Mouse (Mus musculus) gastrocnemius, postnatal 14 days (tissue): ENCODE measurements around the gene Ror2. TPM values are rescaled to one million over a fixed set of nuclear protein-coding genes. Genes with fewer than 3 reads are reported as not detected.

Experiments
- DNase-seq: peaks from one replicate; pipeline ENCODE4 v3.0.0; 2021; ENCODE audit warnings: mixed read lengths
- intact Hi-C: fragments of 180-260 bp; cut with DNase I; formaldehyde crosslinking; loops from one replicate; pipeline ENCODE4 v1.15.1; 2025; ENCODE audit warnings: low total_unique reads
- total RNA-seq, 2 experiments: library from RNA; stranded (reverse); gene quantifications; 2 replicates each; pipeline ENCODE4 v1.2.3; 2021

Gene Ror2
- total RNA-seq, 2 experiments from 2014 or later, result 2.4 to 2.5 TPM

DNA sequence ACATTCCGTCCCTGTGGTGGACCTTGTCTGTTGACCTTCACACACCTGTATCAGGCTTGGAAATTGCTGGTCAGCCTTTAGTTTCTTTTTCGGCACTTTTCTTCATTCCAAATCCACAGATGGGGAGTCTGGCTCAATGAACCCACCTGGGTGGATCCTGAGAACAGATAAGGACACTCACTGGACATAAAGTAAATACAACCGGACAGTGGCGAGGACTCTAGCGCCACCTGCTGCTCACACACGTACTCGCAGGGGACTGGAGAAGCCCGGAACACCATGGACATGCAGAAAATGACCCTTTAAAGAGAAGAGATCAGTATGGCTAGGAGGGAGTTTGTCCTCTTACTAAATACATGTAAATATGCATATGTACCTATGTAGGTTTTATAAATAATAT is 189.3 kb downstream of the Ror2 start:
- intact Hi-C loops, result loop anchor here (5.0 to 10.0 kb wide), 3 partner anchors 82 to 439 kb away; no protein-coding TSS in a partner anchor
- peak; percentile 70 for DNase-seq

DNA sequence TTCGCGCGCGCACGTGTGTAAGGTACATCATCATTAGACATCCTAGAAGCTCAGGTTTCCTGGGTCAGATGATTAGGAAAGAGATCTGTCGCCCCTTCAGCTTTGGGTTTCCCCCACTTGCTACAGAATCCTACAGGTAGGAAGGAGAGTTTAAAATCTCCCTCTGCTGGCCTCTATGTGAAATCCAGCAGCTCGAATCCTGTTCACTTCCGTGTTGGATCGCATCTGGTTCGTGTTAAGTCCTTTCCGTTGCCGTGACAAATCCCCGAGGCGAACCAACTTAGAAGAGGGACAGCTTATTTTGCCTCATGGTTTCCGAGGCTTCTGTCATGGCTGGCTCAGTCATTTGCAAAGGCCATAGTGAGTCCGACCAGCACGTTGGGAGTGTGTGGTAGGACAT is 190.7 kb downstream of the Ror2 start:
- DNase-seq, result no peak
- intact Hi-C loops, result loop anchor here (5.0 to 10.0 kb wide), 3 partner anchors 80 to 438 kb away; no protein-coding TSS in a partner anchor

DNA sequence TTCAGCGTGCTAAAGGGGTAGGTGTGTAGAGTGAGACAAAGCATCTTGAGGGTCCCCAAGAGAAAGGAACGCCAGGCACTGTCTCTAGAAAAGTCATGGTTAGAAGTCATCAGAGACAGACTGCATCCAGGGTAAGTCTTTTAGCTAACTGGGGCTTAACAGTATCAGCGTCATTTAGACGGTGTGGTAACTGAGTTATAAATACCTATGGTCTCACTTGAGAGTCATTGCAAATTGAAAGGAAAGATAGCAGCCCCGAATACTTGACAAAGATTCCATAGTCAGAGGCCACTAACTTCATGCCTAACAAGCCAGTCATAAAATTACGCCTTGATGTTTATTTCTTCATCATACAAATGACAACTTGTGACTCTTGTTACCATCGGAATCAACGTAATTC is 191.3 kb downstream of the Ror2 start:
- no peak for DNase-seq
- intact Hi-C loops, result loop anchor here (5.0 to 10.0 kb wide), 3 partner anchors 80 to 437 kb away; no protein-coding TSS in a partner anchor

DNA sequence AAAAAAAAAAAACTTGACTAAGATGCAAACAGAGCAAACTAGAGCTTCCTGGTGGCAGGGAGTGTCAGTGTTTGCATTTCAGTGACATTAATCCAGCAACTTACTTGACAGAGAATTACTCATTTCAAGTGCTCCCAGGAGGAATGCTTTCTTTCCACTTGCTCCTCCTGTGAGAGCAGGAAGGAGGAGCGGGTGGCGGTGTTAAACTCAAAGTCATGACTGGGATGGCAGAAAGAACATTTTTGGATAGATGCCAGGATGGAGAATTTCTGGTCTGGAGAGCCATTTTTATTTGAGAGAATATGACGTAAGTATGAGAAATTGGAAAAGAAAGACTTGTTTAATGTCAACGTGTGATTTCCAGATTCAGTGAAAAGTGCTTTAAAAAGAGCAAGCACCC is 192.5 kb downstream of the Ror2 start:
- intact Hi-C loops, result loop anchor here (10.0 kb wide), 1 partner anchor 79 kb away; no protein-coding TSS in a partner anchor
- no peak for DNase-seq

DNA sequence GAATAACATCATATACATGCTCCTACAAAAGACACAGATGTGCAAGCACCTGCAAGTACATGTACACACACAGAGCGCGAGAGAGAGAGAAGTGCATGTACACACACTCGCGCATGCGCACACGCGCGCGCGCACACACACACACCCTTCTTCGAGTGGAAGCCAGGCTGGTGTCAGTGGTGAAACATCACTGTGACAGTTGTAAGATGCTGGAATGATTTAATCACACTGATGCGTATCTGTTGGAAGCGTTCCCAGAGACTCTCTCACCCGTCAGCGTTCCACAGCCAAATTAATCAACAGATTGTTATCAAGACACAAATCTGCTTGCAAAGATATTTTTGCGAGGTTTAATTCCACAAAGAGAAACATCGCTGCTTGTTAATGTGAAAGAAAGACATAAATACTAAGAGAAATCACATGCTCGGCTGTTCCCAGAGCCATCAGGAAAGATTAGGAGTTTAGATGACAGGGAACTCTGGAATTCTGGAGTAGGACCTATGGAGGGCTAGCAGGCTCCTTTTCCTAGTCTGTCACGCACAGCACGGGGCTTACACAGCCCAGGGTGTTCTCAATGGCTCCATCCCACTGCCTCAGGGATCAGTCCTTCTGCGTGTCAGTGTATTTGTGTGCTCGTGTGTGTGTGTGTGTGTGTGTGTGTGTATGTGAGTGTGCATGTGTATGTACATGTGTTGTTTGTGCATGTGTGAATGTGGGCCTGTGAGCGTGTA is 199.2 kb downstream of the Ror2 start:
- intact Hi-C loops, result loop anchor here (10.0 kb wide), 1 partner anchor 92 kb away; no protein-coding TSS in a partner anchor
- DNase-seq, result no peak

DNA sequence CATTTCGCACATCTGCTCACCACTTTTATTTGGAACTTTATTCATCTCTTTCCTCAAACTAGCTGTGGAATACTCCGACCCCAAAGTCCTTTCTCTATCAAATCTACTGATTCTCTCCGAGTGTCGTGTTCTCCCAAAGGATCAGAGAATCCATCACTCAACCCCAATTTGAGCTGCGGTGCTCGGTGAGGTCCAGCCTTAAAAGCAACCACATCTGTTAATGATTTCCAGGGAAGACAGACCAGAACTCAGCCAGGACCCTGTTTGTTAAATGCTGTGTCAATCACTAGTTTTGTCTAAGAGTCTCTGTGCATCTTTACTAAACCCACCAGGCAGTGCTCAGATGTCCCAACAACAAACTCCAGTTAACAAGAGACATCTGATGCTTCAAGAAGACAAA is 204.1 kb downstream of the Ror2 start:
- intact Hi-C loops, result loop anchor here (10.0 kb wide), 1 partner anchor 87 kb away; no protein-coding TSS in a partner anchor
- DNase-seq, result no peak

DNA sequence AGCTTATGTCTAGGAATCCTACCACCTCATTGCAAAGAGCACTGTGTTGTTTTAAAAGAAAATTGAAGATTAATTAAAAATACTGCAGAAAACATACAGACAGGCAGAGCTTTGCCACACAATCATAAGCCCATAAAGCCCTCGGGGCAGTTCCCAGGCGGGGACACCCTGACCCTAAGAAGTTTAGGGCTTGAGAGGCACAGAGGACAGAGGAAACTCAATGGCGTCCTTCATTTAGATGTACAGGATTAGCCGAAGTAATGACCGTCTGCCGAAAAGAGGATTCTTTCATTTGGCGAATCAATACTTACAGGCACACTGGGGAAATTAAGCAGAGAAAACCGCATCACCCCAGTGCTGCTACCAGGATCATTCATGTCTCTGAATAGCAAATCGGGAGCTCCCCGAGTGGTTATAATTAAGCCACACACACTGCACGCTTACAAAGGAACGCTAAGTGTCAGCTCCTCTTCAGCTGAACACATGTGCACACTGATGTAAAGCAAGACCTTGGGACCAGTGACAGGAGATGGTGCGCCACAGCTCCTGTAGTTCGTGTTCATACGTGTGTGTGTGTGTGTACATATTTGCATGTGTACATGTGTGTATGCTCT is 208.1 kb downstream of the Ror2 start:
- intact Hi-C loops, result no loop called here
- DNase-seq, result no peak

DNA sequence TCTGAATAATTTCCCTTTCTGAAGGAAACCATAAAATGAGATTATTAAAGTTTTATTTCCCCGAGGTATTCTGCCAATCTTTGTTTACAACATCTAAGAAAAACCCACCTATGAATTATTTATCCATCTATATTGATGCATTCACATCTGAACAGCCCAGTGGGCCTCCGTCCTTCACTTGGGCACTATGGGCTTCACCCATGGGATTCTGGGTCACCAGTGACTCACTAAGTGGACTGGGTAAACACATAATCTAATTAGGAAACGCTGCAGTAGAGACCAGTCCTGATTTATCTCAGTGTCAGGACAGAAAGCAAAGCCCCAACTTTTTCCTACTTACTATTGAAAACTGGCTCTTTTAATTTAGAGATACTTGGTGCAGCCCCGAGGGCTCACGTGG is 210.9 kb downstream of the Ror2 start:
- no peak for DNase-seq
- intact Hi-C loops, result no loop called here

DNA sequence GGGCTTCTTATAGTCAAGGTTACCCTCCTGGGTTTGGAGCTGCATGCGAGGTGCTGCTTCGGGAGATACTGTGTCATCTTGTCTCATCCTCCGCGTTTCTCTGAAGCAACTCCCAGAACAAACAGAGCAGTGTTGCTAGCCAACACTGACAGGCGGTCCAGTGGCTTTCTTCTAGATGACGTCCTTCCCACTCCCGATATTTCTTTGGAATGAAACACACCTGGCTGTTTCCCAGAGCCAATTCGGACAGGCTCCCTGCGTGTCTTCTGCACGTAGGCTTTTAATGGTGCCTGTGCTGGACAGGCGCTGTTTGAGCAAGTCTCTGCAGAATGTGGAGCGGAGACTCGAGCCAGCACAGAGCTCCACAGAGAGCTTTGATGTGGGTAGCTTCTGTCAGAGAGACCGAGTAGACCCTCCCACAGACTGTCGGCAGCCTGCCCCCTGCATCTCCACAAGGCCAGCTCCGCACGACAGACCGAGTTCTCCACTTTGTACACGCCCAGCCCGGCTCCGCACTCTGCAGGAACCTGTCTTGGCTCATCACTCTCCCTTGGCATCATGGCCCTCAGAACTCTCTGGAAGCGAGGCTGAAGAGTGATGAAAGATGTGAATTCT is 216.7 kb downstream of the Ror2 start:
- peak; percentile 32 for DNase-seq
- intact Hi-C loops, result no loop called here

DNA sequence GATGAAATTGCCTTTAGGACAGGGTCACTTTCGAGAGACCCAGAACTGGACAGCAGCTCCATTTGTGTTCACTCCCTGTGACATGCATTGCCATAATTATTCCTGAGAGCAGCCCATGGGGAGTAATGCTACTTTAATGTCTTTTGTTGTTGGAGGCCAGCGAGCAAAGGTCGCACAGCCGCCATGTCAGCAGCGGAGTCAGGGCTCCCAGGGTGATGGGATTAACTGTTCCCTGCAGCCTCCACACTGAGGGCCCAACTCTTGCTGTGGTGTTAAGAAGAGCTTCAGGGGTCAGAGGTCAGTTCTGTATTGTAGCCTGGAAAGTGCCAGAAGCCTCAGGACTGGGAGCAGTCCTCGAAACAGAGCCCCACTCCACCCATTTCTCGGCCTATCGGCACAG is 217.5 kb downstream of the Ror2 start:
- intact Hi-C loops, result no loop called here
- DNase-seq, result no peak

DNA sequence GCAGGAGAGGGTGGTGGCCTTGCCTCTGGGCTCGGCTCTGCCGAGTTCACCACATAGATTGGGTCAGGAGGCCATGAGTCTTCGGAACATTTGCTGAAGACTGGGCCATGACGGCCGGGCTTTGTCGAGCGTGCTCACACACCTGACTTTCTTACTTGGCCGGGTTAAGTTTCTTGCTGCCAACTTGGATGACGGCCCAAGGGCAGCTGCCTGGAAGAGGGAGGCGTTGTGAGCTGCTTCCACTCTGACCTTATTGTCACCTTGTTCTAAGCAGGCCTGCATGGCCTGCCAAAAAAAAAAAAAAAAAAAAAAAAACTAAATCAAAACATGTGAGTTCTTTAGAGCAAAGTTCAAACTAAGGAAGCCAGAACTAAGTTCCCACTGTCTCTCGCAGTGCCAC is 218.0 kb downstream of the Ror2 start:
- intact Hi-C loops, result no loop called here
- peak; percentile 66 for DNase-seq

DNA sequence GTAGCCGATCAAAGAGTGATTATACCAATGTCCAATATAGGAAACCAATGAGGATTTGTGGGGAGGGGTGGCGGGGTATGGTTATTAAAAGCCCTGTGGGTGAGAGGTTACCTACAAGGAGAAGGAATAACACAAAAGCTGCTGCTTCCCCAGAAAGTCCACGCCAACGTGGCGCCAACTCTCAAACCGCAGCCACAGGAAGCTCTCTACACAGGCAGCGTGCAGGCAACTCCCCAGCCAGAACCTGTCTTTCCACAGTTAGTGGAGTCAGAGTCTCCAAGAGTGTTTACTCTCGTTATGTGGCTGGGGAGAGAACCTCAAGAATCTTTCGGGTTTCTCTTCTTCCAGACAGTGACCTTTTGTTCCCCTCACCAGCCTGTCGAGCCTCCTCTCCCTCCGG is 220.8 kb downstream of the Ror2 start:
- no peak for DNase-seq
- intact Hi-C loops, result no loop called here

DNA sequence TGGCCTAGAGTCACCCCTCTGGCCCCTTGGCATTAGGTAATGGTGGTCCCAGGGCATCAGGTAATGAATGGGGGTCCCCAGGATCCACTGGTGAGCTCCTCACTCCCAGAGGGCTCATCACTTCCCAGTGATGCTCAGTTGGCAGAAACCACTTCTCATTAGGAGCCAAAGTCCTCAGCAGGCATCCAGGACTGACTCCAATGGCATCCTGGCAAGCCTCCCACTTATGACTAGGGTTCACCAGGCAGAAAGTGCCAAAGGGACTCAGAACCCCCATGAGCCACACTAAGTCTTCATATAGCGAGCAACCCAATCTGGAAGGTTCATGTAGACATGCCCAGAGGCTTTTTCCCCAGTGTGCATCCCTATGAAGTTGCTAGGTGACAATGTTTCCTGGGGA is 221.2 kb downstream of the Ror2 start:
- intact Hi-C loops, result no loop called here
- DNase-seq, result peak; percentile 14

Other genes starting within 250 kb of the Ror2 start
- gene Sptlc1, start 91.3 kb upstream of the Ror2 start, total RNA-seq, result 10 to 100 TPM in 1 of 2 experiments, 1 to 10 TPM in 1; 9.5 to 11.1 TPM
- gene Msx2, start 186.9 kb upstream of the Ror2 start, total RNA-seq, result under 1 TPM in 1 of 2 experiments, not detected in 1; 0.18 TPM